Mouse (Mus musculus): ENCODE data around the gene App. TPM values are rescaled to one million over a fixed set of nuclear protein-coding genes. Genes with fewer than 3 reads are reported as not detected.

Gene App
- polyA plus RNA-seq, 1 experiment from 2014 or later: 132 TPM

DNA sequence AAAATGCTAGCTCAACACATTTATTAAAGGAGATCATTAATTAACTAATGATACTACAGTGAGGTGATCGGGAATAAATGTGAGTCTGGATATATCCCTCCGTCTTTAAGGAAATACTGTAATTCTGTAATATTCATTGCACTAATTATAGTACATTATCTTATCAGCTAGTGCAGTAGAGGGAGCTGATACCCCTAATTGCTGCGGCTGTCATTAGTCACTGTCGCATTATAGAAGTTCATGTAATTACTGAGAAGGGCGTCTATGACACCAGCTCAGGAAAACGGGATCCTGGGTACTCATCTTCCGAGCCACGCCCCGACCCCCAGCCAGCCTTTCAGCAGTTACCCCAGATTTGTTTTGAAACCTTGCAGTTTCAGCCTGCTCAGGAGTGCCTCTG lies 209.6 kb downstream of the App start:
- Histone ChIP-seq H3K9ac (ENCODE audit: low read length) (no peak overlapping the region), H3K27ac (ENCODE audit: low read depth) (no peak overlapping the region), H3K4me2 (ENCODE audit: low read length) (no peak overlapping the region), H3K9me3 (ENCODE audit: control insufficient read depth, low read length) (no peaks in the 10 kb centered on the region), H3K4me3 (ENCODE audit: low read depth, low read length) (no peak overlapping the region), H3K27me3 (replicated peaks; ENCODE audit: control insufficient read depth, insufficient read depth, low read length) (no peaks in the 10 kb centered on the region), H3K4me1 (replicated peaks; ENCODE audit: control insufficient read depth, insufficient read depth, low read length) (no peaks in the 10 kb centered on the region), H3K36me3 (ENCODE audit: control insufficient read depth, insufficient read depth, low read length) (peaks cover 43% of the 10 kb centered on the region)
- ATAC-seq (replicated peaks; ENCODE audit: low FRiP score, low TSS enrichment, low read depth) (no peak), DNase-seq (ENCODE audit: low spot score) (no peak)
- 83% methylated on average over 9 of the region's 9 CpGs for WGBS

GRCm38 (mm10) chr16:84963527-84963926 lies 210.0 kb downstream of the App start:
- H3K9me3 ChIP-seq (ENCODE audit: control insufficient read depth, low read length): no peaks in the 10 kb centered on the region
- no peak for DNase-seq (ENCODE audit: low spot score)

DNA sequence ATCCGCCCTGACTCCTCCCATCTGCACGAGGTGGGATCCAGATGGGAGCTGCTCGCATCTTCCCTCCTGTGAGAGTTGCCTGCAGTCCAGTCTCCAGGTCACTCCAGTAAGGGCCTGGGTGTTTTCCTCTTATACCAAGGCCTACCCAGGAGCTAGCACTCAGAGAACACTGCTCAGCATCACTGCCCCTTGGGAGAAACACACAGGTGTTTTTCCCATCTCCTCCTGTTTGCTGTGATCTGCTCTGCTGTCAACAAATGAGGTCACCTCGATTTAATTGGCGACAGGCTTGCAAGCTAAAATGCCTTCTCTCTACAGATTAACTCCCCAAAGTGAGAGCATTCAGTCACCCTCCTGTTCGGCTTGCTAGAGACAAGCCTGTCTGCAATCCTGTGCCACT lies 216.3 kb downstream of the App start:
- Histone ChIP-seq H3K4me1 (replicated peaks; ENCODE audit: control insufficient read depth, insufficient read depth, low read length) (no peaks in the 10 kb centered on the region), H3K9me3 (ENCODE audit: control insufficient read depth, low read length) (no peaks in the 10 kb centered on the region), H3K27ac (ENCODE audit: low read depth) (no peak overlapping the region), H3K36me3 (ENCODE audit: control insufficient read depth, insufficient read depth, low read length) (peaks cover 42% of the 10 kb centered on the region), H3K27me3 (replicated peaks; ENCODE audit: control insufficient read depth, insufficient read depth, low read length) (no peaks in the 10 kb centered on the region), H3K4me2 (ENCODE audit: low read length) (no peak overlapping the region), H3K4me3 (ENCODE audit: low read depth, low read length) (no peak overlapping the region), H3K9ac (ENCODE audit: low read length) (no peak overlapping the region)
- WGBS: 63% methylated on average over 6 of the region's 6 CpGs
- ATAC-seq (replicated peaks; ENCODE audit: low FRiP score, low TSS enrichment, low read depth) (no peak), DNase-seq (ENCODE audit: low spot score) (no peak)

More at GRCm38 (mm10) chr16:84963527-84963926, 210.0 kb downstream of the App start:
- Histone ChIP-seq H3K9ac (ENCODE audit: low read length) (no peak overlapping the region), H3K27me3 (replicated peaks; ENCODE audit: control insufficient read depth, insufficient read depth, low read length) (no peaks in the 10 kb centered on the region), H3K4me1 (replicated peaks; ENCODE audit: control insufficient read depth, insufficient read depth, low read length) (no peaks in the 10 kb centered on the region), H3K4me3 (ENCODE audit: low read depth, low read length) (no peak overlapping the region), H3K27ac (ENCODE audit: low read depth) (no peak overlapping the region), H3K4me2 (ENCODE audit: low read length) (no peak overlapping the region), H3K36me3 (ENCODE audit: control insufficient read depth, insufficient read depth, low read length) (peaks cover 41% of the 10 kb centered on the region)
- ATAC-seq (replicated peaks; ENCODE audit: low FRiP score, low TSS enrichment, low read depth): no peak
- WGBS: 88% methylated on average over 12 of the region's 12 CpGs

- peaks cover 38% of the 10 kb centered on the region for H3K36me3 ChIP-seq (ENCODE audit: control insufficient read depth, insufficient read depth, low read length)
- no peak overlapping the region for H3K4me2 ChIP-seq (ENCODE audit: low read length)
- DNase-seq (ENCODE audit: low spot score) (no peak), ATAC-seq (replicated peaks; ENCODE audit: low FRiP score, low TSS enrichment, low read depth) (no peak)
- no peaks in the 10 kb centered on the region for H3K9me3 ChIP-seq (ENCODE audit: control insufficient read depth, low read length)
- no peak overlapping the region for H3K27ac ChIP-seq (ENCODE audit: low read depth)
- no peak overlapping the region for H3K4me3 ChIP-seq (ENCODE audit: low read depth, low read length)
- no peaks in the 10 kb centered on the region for H3K4me1 ChIP-seq (replicated peaks; ENCODE audit: control insufficient read depth, insufficient read depth, low read length)
- H3K27me3 ChIP-seq (replicated peaks; ENCODE audit: control insufficient read depth, insufficient read depth, low read length): no peaks in the 10 kb centered on the region
- H3K9ac ChIP-seq (ENCODE audit: low read length): no peak overlapping the region
- 90% methylated on average over 2 of the region's 2 CpGs for WGBS
Measured at GRCm38 (mm10) chr16:84956690-84957089, 216.9 kb downstream of the App start.

GRCm38 (mm10) chr16:84955840-84956239 lies 217.7 kb downstream of the App start:
- Histone ChIP-seq H3K4me3 (ENCODE audit: low read depth, low read length) (no peak overlapping the region), H3K27ac (ENCODE audit: low read depth) (no peak overlapping the region), H3K4me1 (replicated peaks; ENCODE audit: control insufficient read depth, insufficient read depth, low read length) (no peaks in the 10 kb centered on the region), H3K27me3 (replicated peaks; ENCODE audit: control insufficient read depth, insufficient read depth, low read length) (no peaks in the 10 kb centered on the region), H3K4me2 (ENCODE audit: low read length) (no peak overlapping the region), H3K36me3 (ENCODE audit: control insufficient read depth, insufficient read depth, low read length) (peaks cover 29% of the 10 kb centered on the region), H3K9me3 (ENCODE audit: control insufficient read depth, low read length) (no peaks in the 10 kb centered on the region), H3K9ac (ENCODE audit: low read length) (no peak overlapping the region)
- 81% methylated on average over 1 of the region's 1 CpGs for WGBS
- DNase-seq (ENCODE audit: low spot score) (no peak), ATAC-seq (replicated peaks; ENCODE audit: low FRiP score, low TSS enrichment, low read depth) (peak; percentile 56)

GRCm38 (mm10) chr16:84955204-84955839 lies 218.2 kb downstream of the App start:
- Histone ChIP-seq H3K9ac (ENCODE audit: low read length) (no peak overlapping the region), H3K4me3 (ENCODE audit: low read depth, low read length) (no peak overlapping the region), H3K4me1 (replicated peaks; ENCODE audit: control insufficient read depth, insufficient read depth, low read length) (no peaks in the 10 kb centered on the region), H3K27me3 (replicated peaks; ENCODE audit: control insufficient read depth, insufficient read depth, low read length) (no peaks in the 10 kb centered on the region), H3K4me2 (ENCODE audit: low read length) (peak overlapping the region; percentile 25; the same call in 1 of the 2 replicates), H3K27ac (ENCODE audit: low read depth) (no peak overlapping the region), H3K9me3 (ENCODE audit: control insufficient read depth, low read length) (no peaks in the 10 kb centered on the region), H3K36me3 (ENCODE audit: control insufficient read depth, insufficient read depth, low read length) (peaks cover 24% of the 10 kb centered on the region)
- 33% methylated on average over 26 of the region's 26 CpGs for WGBS
- DNase-seq (ENCODE audit: low spot score) (peak; percentile 91), ATAC-seq (replicated peaks; ENCODE audit: low FRiP score, low TSS enrichment, low read depth) (peak; percentile 87)

GRCm38 (mm10) chr16:84931024-84931423 lies 242.5 kb downstream of the App start:
- no peak overlapping the region for H3K4me2 ChIP-seq (ENCODE audit: low read length)
- ATAC-seq (replicated peaks; ENCODE audit: low FRiP score, low TSS enrichment, low read depth): no peak
- WGBS: 78% methylated on average over 3 of the region's 3 CpGs
- H3K4me3 ChIP-seq (ENCODE audit: low read depth, low read length): no peak overlapping the region
- no peak overlapping the region for H3K9ac ChIP-seq (ENCODE audit: low read length)
- H3K27me3 ChIP-seq (replicated peaks; ENCODE audit: control insufficient read depth, insufficient read depth, low read length): no peaks in the 10 kb centered on the region
- H3K36me3 ChIP-seq (ENCODE audit: control insufficient read depth, insufficient read depth, low read length): no peaks in the 10 kb centered on the region
- H3K27ac ChIP-seq (ENCODE audit: low read depth): no peak overlapping the region
- no peak for DNase-seq (ENCODE audit: low spot score)
- H3K9me3 ChIP-seq (ENCODE audit: control insufficient read depth, low read length): no peaks in the 10 kb centered on the region
- H3K4me1 ChIP-seq (replicated peaks; ENCODE audit: control insufficient read depth, insufficient read depth, low read length): no peaks in the 10 kb centered on the region

DNA sequence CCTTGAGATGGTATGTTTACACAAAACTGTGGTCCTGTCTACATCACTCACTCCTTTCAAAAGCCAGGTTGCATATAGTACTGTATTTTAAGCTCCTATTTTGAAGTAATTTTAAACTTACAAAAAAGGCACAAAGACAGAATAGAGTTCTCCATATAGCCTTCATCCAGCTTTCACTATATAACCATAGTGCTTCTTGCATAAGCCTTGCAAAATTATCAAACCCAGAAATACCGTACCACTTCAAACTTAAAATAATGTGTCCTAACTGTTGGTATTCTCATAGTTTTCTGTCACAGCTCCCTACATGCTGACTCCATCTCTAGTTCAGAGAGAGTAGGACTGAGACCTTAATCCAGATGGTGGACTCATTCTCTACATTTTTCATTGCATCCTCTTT lies 245.7 kb downstream of the App start:
- Histone ChIP-seq H3K36me3 (ENCODE audit: control insufficient read depth, insufficient read depth, low read length) (no peaks in the 10 kb centered on the region), H3K4me3 (ENCODE audit: low read depth, low read length) (no peak overlapping the region), H3K27ac (ENCODE audit: low read depth) (no peak overlapping the region), H3K4me1 (replicated peaks; ENCODE audit: control insufficient read depth, insufficient read depth, low read length) (no peaks in the 10 kb centered on the region), H3K27me3 (replicated peaks; ENCODE audit: control insufficient read depth, insufficient read depth, low read length) (no peaks in the 10 kb centered on the region), H3K9me3 (ENCODE audit: control insufficient read depth, low read length) (no peaks in the 10 kb centered on the region), H3K9ac (ENCODE audit: low read length) (no peak overlapping the region), H3K4me2 (ENCODE audit: low read length) (no peak overlapping the region)
- 98% methylated on average over 1 of the region's 1 CpGs for WGBS
- DNase-seq (ENCODE audit: low spot score): no peak
- no peak for ATAC-seq (replicated peaks; ENCODE audit: low FRiP score, low TSS enrichment, low read depth)

DNA sequence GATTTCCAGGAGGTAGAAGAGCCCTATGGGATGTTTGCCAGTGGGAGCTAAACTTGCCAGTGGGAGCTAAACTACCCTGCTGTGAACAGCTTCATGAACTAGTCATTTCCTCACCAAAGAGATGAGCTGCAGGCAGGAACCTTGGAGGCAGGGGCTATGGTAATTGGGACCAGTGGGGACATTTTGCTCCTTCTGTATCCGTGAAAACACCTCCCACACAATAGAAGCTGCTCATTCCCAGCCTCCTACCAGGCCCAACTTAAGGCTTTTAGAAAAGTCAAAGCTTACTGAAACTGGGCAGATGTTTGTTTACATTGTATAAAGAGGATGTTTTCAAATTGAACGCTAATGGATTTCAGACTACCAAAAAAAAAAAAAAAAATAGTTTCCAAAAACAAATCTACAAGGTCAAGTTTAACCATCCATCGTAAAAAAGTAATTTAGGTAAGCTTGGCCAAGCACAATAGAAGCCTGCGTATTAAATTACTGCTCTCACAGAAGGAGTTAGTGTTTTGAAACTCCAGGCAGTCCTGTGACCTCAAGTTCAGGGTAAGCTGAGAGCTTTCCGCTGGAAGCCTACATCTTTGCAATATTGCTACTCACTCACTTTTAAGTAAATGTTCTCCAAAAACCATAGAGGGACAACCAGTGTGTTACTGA lies 253.8 kb downstream of the App start:
- Histone ChIP-seq H3K9ac (ENCODE audit: low read length) (no peak overlapping the region), H3K4me3 (ENCODE audit: low read depth, low read length) (no peak overlapping the region), H3K27ac (ENCODE audit: low read depth) (no peak overlapping the region), H3K9me3 (ENCODE audit: control insufficient read depth, low read length) (no peaks in the 10 kb centered on the region), H3K36me3 (ENCODE audit: control insufficient read depth, insufficient read depth, low read length) (no peaks in the 10 kb centered on the region), H3K27me3 (replicated peaks; ENCODE audit: control insufficient read depth, insufficient read depth, low read length) (no peaks in the 10 kb centered on the region), H3K4me2 (ENCODE audit: low read length) (no peak overlapping the region), H3K4me1 (replicated peaks; ENCODE audit: control insufficient read depth, insufficient read depth, low read length) (peaks cover 2% of the 10 kb centered on the region; the same call in 1 of the 2 replicates)
- ATAC-seq (replicated peaks; ENCODE audit: low FRiP score, low TSS enrichment, low read depth): no peak
- WGBS: 38% methylated on average over 5 of the region's 5 CpGs
- DNase-seq (ENCODE audit: low spot score): no peak

Measured in intestine, embryonic 14.5 days (tissue).